Mouse (Mus musculus) testis, postnatal 14 days (tissue): ENCODE measurements around the gene Rfx5.
"Not testable (repeated sequence)": the region's sequence is repeated elsewhere in the genome, so short reads cannot be mapped to it uniquely, and the experiment has no call there.

Experiments used
- DNase-seq: peaks from one replicate; pipeline ENCODE4 v3.0.0; 2021; ENCODE audit warnings: low spot score

Gene Rfx5

DNA sequence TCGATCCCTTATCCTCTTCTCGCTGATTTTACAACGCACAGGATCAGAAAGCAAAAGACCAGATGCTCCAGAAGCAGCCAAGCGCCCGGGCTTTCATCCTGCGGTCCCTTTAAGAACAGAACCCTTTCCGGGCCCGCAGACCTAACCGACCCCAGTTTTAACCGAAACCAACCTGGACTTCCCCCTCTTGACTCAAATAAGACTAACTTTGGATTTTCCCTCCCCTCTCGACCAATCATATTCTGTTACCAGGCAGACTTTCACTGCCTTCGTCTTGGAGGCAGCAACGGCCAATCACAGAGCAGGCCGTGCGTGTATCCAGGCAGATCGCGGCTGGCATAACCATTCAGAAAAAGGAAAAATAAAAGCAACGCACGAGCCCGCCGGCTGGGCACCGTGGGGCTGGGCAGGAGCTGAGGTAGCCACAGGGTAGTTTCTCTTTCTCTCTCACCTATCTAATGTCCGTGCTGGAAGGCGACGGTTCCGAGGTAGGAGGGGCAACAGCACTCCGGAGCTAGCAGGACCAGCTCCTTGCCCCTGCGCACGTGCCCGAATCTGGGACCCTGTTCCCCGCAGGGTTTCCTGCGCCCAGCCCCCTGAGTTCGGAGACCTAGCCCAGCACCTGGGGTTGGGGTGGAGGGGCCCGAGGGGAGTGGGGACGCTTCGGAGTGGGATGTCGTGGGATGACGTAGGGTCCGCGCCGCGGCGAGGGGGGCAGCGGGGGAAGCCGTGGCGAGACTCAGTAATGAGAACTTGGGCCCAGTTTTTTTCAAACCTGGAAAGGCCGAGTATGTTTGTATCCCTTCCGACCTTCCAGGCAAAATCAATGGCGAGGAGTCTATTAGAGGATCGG, at the start of gene Rfx5:
Gene Rfx5 (plus strand): TSS at position 312 of the 853 bp plus-strand sequence.
- DNase-seq = peak; percentile 94

DNA sequence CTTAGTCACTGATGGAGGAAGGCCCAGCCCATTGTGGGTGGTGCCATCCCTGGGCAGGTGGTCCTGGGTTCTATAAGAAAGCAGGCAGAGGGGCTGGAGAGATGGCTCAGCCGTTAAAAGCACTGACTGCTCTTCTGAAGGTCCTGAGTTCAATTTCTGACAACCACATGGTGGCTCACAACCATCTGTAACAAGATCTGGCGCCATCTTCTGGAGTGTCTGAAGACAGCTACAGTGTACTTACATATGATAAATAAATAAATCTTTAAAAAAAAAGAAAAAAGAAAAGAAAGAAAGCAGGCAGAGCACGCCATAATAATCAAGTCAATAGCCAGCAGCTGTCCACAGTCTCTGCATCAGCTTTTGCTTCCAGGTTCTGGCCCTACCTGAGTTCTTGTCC, 49.1 kb upstream of the Rfx5 start:
- DNase-seq = not testable (repeated sequence)

- DNase-seq = no peak
Observed at GRCm38 (mm10) chr3:94906482-94906881, 47.4 kb upstream of the Rfx5 start.

GRCm38 (mm10) chr3:94911050-94911693, 42.7 kb upstream of the Rfx5 start:
- DNase-seq = no peak

DNA sequence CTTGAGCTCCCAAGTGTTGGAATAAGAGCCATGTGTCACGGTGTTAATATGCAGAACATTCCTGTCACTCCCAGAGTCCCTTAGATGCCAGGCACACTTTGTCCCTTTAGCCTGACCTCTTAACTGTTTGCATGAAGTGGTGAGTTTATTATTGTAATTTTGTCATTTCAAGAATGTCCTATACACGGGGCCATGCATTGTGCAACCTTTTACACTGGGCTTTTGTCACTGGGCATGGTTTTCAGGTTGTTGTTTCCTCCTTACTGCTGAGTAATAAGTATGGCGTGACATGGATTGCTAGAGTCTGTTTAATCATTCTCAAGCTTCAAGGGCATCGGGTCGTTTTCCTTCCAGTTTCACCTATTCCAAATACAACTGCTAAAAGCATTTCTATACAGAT, 40.1 kb upstream of the Rfx5 start:
- no peak for DNase-seq

- DNase-seq = no peak
Observed at GRCm38 (mm10) chr3:94915903-94916741, 37.8 kb upstream of the Rfx5 start.

DNA sequence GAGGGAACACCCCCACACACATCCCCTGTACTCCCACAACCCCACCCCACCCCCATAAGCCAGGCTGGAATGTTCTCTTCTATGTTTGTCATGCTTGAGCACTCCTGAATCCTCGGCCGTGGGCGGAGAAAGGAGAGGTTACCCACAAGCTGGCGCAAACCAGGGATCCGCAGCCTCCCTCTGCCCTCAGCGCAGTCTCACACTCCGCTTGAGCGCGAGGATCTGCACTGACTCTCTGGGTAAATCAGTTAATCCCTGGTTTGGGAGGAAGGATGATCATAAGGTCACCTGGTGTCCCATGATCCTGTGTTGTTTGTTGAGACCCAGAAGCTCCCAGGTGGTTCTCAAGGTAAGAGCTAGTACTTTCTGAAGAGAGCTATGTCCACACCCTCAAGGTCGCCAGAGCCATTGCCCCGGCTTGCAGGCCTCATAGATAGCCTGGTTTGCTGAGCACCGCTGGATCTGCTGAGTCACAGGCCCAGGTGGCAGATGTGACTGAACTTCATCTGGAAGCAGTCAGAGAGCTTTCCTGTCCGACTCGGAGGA, 36.0 kb upstream of the Rfx5 start:
- peak; percentile 33 for DNase-seq

- DNase-seq = no peak
Observed at GRCm38 (mm10) chr3:94918845-94919244, 35.0 kb upstream of the Rfx5 start.

- DNase-seq = peak; percentile 56
Observed at GRCm38 (mm10) chr3:94921104-94921503, 32.8 kb upstream of the Rfx5 start.

DNA sequence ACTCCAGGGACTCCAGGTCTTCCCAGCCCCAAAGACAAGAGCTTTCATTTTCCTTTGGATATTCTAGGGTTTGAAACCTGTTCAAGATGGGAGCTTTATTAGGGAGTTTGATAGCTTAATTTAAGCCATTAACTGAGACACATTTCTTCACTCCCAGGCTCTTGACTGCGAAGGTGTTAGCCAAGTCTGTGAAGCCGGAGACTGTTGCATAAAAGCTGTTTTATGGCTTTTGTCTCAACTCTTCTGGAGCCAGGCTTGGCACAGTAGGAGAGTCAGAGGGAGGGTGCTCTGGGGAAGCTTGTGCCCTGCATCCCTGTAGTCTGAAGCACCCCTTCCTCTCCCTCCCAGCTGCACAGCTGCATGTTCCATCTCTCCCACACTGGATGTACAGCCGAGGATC, 31.5 kb upstream of the Rfx5 start:
- no peak for DNase-seq

DNA sequence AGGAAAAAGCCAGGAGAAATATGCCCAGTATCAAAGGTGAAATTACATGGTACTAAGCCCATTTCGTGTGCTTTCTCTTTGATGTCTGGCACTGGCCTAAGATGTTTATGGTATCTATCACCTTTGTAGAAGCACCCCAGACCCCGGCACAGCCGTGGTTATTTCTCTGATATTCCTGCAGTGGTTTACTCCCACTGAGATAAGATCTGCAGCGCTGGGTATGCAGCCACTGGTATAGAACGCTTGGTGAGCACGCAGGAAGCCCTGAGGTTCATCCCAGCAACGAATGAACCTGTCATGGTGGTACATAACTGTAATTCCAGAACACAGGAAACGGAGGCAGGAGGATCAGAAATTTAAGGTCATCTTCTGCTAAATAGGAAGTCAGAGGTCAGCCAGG, 29.2 kb upstream of the Rfx5 start:
- no peak for DNase-seq

DNA sequence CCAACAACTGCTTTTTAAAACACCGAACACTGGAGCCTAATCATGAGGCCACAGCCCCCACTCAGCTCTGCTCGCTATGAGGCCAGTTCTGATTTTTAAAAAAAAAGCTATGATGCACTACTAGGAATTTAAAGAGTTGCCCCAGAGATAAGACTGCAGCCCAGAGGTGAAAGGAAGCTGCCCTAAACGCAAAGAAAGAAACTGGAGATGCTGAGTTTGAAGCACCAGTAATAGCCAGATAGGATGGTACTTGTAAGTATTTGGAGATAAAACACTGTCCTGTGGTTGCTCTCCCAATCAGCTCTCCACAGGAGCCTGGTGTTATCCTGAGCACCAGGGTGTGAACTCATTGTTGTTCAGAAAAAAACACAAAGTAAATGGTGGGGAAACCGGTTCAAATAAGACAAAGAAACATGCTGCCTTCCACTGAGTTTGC, 27.6 kb upstream of the Rfx5 start:
- DNase-seq = not testable (repeated sequence)

GRCm38 (mm10) chr3:94928979-94929378, 24.9 kb upstream of the Rfx5 start:
- not testable (repeated sequence) for DNase-seq

DNA sequence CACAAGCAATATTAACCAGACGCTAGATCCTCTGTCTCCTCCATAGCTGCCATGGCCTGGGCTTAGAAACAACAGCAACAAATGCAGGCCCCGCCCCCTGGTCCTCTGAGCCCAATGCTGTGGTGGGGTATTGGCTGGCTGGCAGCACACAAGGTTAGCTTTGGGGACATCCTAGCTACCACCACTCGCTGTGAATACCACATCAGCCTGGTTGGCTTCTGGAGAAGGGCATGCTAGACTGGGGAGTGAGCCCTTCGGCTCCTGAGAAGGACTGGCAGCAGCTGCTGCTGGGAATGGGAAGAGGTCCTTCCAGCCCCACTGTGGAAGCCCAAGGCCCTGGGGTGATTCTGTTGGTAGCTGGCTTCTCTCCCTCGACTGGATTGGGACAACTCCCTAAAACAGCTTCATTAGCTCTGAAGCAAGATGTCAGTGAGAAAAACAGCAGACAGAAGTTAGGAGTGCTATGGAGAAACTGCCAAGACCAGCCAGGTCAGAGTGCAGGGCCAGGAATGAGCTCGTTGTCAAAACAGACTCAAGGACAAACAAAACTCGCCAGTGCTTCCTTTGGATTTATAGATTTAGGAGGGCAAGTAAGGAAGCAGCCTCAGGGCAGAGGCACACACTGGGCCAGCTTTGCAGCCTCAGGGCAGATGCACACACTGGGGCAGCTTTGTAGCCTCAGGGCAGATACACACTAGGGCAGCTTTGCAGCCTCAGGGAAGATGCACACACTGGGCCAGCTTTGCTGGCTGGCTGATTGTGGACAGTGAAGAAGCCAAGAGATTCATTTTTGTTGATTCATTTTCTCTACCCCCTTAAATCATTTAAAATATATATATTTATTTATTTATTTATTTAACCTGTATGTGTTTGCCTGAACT, 23.2 kb upstream of the Rfx5 start:
- DNase-seq = peak; percentile 30

DNA sequence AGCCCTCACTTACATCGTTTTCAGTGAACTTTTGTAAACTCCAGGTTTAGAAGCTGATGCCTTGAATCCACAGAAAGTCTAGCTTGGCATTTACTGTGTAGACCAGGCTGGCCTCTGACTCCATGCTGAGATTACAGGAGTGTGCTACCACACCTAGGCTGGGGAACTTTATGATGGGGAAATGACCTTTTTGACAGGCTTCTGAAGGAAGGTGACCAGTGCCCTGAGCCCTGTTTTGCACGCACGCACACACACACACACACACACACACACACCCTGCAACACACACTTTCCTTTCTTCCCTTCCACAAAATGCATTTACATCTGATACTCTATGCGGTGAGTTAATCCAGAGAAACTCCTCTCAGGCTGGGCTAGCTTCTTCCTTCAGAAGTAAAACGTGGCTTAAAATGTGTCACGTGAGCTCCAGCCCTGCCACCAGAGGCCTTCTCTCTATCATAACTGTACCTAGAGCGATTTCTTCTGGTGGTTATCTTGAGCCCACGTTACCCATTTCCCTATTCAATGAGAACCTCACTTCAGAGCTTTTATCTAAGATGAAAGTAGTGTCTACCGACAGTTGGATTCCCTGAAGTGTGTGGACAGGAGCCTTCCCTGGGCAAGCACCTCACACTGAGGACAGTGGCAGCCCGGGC, 22.3 kb upstream of the Rfx5 start:
- DNase-seq = not testable (repeated sequence)

DNA sequence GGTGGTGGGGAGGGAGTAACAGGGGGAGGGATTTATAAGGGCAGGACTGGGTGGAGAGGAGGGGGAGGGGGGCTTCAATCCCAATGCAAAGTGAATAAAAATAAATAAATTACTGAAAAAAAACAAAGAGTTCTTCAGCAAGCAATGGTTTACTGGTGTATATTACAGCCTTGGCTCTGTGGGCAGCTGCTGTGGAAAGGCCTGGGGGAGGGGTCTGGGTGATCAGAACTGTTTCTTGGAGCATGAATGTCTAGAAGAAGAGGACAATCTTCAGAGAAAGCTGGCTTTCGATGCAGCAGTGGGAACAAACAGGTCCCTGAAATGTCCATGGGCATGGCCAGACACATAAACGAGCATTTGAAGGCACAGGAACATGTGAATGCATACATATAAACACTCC, 21.6 kb upstream of the Rfx5 start:
- not testable (repeated sequence) for DNase-seq

DNA sequence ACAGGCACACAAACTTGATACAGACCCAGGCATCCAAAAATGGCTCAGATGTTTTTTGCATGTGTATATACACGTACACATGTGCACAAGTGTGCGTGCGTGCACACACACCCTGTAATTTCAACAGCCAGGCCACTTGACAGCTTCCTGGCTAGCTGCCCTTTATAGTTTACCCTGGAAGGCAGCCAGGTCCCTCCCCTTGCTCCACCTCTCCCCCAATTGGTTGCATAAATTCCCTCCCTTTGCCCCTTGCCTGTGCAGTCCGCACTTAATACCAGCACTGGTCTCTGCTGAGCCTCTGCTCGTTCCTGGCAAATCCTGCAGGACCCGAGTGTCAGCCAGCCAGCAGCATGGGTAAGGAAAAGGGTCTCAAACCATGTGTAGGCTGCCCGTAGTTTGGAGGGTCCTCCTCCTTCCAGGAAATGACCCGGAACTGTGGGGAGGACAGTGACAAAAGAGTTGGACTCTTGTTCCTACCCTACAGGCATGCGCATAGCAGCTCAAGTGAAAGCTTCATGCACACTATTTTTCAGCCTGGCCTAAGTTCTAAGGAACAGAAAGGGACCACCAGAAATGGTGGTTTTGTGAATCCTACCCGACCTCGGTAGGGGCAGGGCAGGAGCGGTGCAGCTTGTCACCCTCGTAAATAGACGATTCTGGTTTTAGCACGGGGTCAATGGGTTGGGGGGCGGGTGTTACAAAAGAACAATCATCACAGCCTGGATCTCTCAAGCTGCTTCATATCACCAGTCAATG, 20.9 kb upstream of the Rfx5 start, which contains the start of gene Selenbp1:
Gene Selenbp1 (plus strand): TSS at position 248 of the 756 bp plus-strand sequence.
- DNase-seq = peak; percentile 60

DNA sequence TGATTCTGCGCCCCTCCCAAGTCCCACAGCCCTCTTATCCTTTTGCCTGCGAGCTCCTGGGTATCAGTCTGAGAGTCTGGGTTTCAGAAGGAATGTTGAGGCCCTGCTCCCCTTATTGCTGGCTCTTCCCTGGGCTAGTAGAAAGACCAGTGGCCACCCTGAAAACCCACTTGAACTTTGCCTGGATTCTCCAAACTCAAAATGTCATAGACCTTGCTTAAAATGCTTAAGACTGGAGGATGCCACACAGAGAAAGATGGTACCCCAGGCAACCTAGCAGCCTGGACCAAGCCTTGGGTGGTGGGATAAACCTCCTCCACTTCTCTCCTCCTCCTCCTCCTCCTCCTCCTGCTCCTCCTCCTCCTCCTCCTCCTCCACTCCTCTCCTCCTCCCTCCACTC, 20.3 kb upstream of the Rfx5 start:
- DNase-seq = not testable (repeated sequence)

DNA sequence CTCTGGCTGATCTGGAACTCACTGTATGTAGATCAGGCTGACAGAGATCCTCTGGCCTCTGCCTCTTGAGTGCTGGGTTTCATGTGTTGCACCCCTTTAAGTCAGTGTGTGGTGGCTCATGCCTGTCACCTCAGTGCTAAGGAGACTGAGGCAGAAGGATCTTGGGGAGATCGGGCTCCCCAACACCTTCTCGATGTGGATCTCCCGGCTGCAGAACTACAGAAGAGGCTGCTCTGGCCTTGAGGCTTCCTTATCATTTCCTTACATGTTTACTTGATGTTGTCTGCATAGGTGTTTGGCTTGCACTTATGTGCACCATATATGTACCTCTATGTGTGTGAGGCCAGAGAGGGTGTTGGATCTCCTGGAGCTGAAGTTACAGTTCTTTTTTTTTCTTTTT, 19.3 kb upstream of the Rfx5 start:
- DNase-seq = not testable (repeated sequence)

DNA sequence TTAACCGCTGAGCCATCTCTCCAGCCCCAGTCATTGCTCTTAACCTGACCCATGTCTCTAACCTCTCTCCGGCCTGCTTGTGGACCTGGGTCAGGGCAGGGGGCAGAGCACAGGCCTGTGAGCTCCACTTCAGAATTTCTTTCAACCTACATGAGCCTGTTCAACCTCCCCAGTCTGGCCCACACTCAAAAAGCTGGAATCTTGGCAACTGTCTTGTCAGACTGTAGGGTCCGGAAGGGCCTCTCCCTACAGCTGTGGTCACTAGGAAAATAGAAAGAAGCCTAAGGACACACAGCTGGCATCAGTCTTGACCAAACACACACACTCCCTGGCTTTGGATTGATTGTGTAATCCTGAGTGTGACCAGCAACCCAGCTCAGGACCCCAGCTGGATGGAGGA, 18.5 kb upstream of the Rfx5 start:
- DNase-seq = peak; percentile 48
